Mouse (Mus musculus) frontal cortex, postnatal 36 days (tissue): ENCODE measurements around the gene Gm28576.
"Not testable (repeated sequence)": the region's sequence is repeated elsewhere in the genome, so short reads cannot be mapped to it uniquely, and the experiment has no call there.

ENCODE experiments used
- DNase-seq, 2 experiments: peaks; one replicate each; pipeline ENCODE4 v3.0.0; 2022; ENCODE audit warnings: low spot score in 2 of 2

Gm28576 gene

DNA sequence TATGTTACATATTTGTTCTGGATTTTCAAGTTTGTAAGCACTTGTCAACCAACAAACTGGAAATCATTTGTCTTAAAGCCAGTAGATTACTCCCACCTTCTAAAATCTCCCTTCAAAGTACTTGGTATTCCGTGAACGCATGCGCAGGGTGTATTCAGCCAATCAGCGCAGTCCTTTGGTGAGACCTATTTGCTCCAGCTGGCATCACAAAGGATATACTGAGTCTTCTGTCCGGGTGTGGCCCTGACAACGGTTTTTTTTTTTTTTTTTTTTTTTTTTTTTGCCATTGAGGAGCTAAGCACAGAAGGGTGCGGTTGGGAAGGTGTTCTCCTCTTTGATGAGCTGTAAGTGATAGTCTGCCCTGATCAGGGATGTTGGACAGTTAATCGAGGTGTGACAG lies at the start of gene Gm28576:
Gene Gm28576 (plus strand): TSS at position 301 of the 400 bp plus-strand sequence.
- DNase-seq, result not testable (repeated sequence)
